Mouse (Mus musculus): ENCODE results near the gene Rgl1. TPM values are rescaled to one million over a fixed set of nuclear protein-coding genes. Genes with fewer than 3 reads are reported as not detected.

Rgl1 gene
- polyA plus RNA-seq, 1 experiment: 3.0 TPM

DNA sequence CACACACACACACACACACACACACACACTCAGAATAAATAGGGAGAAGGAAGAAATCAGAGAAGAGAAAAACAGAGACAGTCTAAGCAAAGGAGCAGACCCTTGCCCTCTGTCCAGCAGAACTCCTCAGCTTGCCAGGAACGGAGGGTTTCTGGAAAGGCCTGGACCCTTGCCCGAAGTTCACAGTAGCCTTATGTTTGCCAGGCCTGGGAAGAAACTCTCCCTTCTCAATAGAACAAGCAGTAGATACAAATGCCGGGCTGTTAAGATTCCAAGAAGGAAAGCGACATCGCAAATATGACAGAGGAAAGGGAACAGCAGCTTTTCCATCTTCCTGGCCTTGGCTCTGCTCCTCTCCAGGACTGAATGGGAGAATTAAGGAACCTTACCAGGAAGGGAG lies 205.7 kb downstream of the Rgl1 start:
- TF ChIP-seq POLR2A (IDR thresholded peaks at IDR 0.05; ENCODE audit: insufficient read depth, low read length) (no peak), CTCF (IDR thresholded peaks at IDR 0.05; ENCODE audit: low read depth, low read length) (no peak), EP300 (IDR thresholded peaks at IDR 0.05; ENCODE audit: insufficient read depth, low read depth, low read length) (no peak)
- no peak overlapping the region for H3K27ac ChIP-seq (ENCODE audit: insufficient read depth, low read length)
- no peak overlapping the region for H3K4me3 ChIP-seq (ENCODE audit: low read depth, low read length)
- H3K9ac ChIP-seq (ENCODE audit: low read depth, poor library complexity, severe bottlenecking): no peak overlapping the region
- no peaks in the 10 kb centered on the region for H3K4me1 ChIP-seq (ENCODE audit: control insufficient read depth, insufficient read depth, low read length)
- no peaks in the 10 kb centered on the region for H3K9me3 ChIP-seq (replicated peaks; ENCODE audit: control insufficient read depth, insufficient read depth, low read length, poor library complexity, severe bottlenecking)
- no peaks in the 10 kb centered on the region for H3K36me3 ChIP-seq (ENCODE audit: control insufficient read depth, insufficient read depth, low read length, poor library complexity, severe bottlenecking)
- no peaks in the 10 kb centered on the region for H3K27me3 ChIP-seq (ENCODE audit: control insufficient read depth, insufficient read depth, low read length, poor library complexity, severe bottlenecking)

DNA sequence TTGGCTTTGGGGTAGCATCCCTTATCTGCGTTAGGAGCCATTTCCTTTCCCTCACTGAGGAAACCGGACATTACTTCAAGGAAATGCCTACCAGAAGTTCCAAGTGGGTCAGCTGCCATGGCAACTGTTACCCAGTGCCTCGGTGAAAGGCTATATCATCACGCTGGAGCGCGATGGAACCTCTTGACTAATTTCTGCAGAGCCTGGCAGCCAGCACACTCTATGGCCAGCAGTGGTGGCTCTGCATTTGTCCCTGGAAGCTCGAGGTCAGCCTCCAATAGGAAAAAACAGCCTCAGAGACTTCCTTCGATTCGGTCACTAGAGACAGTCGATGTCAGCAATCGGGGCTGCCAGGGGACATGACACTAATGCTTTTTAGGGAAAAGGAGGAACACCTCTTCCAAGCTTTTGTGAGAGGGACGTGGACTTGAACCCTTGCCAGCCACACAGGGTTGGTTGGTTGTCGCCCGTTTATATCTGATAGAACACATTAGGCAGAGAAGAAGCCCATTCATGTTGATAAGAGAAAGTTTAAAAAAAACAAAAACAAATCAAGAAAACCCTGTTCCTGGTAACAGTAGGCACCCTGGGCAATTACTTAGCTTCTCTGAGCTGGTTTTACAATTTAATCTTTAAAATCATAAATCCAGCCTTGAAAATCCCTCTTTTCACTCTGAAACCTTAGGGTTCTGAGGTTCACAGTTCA lies 209.4 kb downstream of the Rgl1 start:
- Histone ChIP-seq H3K4me1 (ENCODE audit: control insufficient read depth, insufficient read depth, low read length) (no peaks in the 10 kb centered on the region), H3K9ac (ENCODE audit: low read depth, poor library complexity, severe bottlenecking) (no peak overlapping the region), H3K9me3 (replicated peaks; ENCODE audit: control insufficient read depth, insufficient read depth, low read length, poor library complexity, severe bottlenecking) (no peaks in the 10 kb centered on the region), H3K27ac (ENCODE audit: insufficient read depth, low read length) (no peak overlapping the region), H3K36me3 (ENCODE audit: control insufficient read depth, insufficient read depth, low read length, poor library complexity, severe bottlenecking) (no peaks in the 10 kb centered on the region), H3K4me3 (ENCODE audit: low read depth, low read length) (no peak overlapping the region), H3K27me3 (ENCODE audit: control insufficient read depth, insufficient read depth, low read length, poor library complexity, severe bottlenecking) (no peaks in the 10 kb centered on the region)
- TF ChIP-seq CTCF (IDR thresholded peaks at IDR 0.05; ENCODE audit: low read depth, low read length) (no peak), POLR2A (IDR thresholded peaks at IDR 0.05; ENCODE audit: insufficient read depth, low read length) (no peak), EP300 (IDR thresholded peaks at IDR 0.05; ENCODE audit: insufficient read depth, low read depth, low read length) (no peak)

DNA sequence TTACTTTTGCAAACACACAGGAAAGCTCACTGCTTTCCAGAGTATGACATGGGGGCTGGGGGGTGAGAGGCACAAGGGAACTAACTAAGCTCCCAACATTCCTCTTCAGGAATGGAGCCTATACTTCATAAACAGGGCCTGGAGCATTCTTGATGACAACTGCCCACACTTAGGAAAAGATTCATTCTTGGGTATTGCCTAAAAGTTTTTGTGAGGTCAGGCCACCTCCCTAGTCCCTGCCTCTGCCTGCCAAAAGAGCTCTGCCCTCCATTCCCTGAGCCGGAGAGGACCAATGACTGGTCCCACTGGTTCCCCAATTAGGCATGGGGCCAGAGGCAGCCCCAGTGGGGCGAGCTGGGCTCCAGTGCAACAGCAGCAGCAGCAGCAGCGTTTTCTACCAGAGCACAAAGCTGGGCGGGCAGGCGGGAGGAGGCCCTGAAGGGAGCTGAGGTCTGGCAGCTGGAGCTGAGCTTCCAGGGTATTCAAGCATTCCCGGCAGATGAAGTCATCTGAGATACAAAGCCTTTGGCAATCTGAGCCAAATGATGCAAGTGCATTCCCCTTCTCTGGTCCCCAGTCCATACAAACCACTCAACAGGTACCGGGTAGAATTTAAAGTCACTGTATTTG lies 210.1 kb downstream of the Rgl1 start:
- Histone ChIP-seq H3K9ac (ENCODE audit: low read depth, poor library complexity, severe bottlenecking) (no peak overlapping the region), H3K9me3 (replicated peaks; ENCODE audit: control insufficient read depth, insufficient read depth, low read length, poor library complexity, severe bottlenecking) (no peaks in the 10 kb centered on the region), H3K27ac (ENCODE audit: insufficient read depth, low read length) (no peak overlapping the region), H3K27me3 (ENCODE audit: control insufficient read depth, insufficient read depth, low read length, poor library complexity, severe bottlenecking) (no peaks in the 10 kb centered on the region), H3K4me1 (ENCODE audit: control insufficient read depth, insufficient read depth, low read length) (no peaks in the 10 kb centered on the region), H3K36me3 (ENCODE audit: control insufficient read depth, insufficient read depth, low read length, poor library complexity, severe bottlenecking) (no peaks in the 10 kb centered on the region), H3K4me3 (ENCODE audit: low read depth, low read length) (no peak overlapping the region)
- TF ChIP-seq EP300 (IDR thresholded peaks at IDR 0.05; ENCODE audit: insufficient read depth, low read depth, low read length) (no peak), POLR2A (IDR thresholded peaks at IDR 0.05; ENCODE audit: insufficient read depth, low read length) (no peak), CTCF (IDR thresholded peaks at IDR 0.05; ENCODE audit: low read depth, low read length) (no peak)

DNA sequence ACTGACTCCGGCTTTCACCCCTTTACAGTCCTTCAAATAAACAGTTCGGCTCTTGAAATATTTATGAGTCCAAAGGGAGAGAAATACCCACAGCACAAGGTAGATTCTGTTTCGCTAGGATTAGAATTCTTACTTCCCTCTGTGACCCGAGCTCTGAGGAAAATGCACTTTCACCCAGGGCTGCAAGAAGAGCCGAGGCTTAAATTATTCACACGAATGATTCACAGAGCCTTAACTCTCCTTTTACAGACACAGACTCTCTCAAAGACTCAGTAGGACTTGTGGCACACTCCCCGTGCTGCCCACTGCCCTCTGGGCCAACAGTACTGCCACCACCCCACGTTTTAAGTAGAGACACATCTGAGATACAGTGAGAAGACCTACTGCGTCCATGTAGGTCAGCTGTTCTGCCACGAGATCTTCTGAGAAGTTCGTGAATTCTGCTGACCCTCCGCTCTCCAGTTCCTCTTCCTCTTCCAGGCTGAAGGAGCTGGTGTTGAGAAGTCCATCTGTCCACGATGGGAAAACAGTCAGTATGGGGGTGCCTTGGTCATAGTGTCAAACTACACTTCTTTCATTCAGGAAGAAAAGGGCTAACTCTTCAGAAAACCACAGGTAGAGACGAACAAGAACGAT lies 212.1 kb downstream of the Rgl1 start:
- H3K4me1 ChIP-seq (ENCODE audit: control insufficient read depth, insufficient read depth, low read length): no peaks in the 10 kb centered on the region
- no peaks in the 10 kb centered on the region for H3K9me3 ChIP-seq (replicated peaks; ENCODE audit: control insufficient read depth, insufficient read depth, low read length, poor library complexity, severe bottlenecking)
- TF ChIP-seq EP300 (IDR thresholded peaks at IDR 0.05; ENCODE audit: insufficient read depth, low read depth, low read length) (no peak), CTCF (IDR thresholded peaks at IDR 0.05; ENCODE audit: low read depth, low read length) (no peak), POLR2A (IDR thresholded peaks at IDR 0.05; ENCODE audit: insufficient read depth, low read length) (no peak)
- H3K36me3 ChIP-seq (ENCODE audit: control insufficient read depth, insufficient read depth, low read length, poor library complexity, severe bottlenecking): no peaks in the 10 kb centered on the region
- no peaks in the 10 kb centered on the region for H3K27me3 ChIP-seq (ENCODE audit: control insufficient read depth, insufficient read depth, low read length, poor library complexity, severe bottlenecking)
- no peak overlapping the region for H3K4me3 ChIP-seq (ENCODE audit: low read depth, low read length)
- no peak overlapping the region for H3K9ac ChIP-seq (ENCODE audit: low read depth, poor library complexity, severe bottlenecking)
- no peak overlapping the region for H3K27ac ChIP-seq (ENCODE audit: insufficient read depth, low read length)

DNA sequence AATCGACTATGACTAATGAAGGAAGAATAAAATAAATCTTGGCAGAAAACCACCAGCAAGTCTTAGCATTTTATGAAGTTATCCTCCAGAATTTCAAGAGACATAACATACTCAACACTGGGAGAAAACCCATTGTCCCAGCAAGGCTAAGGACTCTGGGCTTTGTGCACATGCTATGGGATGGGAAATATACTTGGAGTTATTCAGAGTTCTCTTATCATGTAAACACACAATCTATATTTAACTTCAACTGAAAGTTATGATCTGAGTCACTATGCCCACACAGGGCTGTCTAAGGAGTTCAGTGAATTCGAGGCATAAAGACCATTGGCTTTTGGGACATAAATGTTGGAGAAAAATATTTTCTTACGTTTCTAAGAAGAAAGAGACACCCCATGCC lies 215.2 kb downstream of the Rgl1 start:
- Histone ChIP-seq H3K9ac (ENCODE audit: low read depth, poor library complexity, severe bottlenecking) (no peak overlapping the region), H3K27ac (ENCODE audit: insufficient read depth, low read length) (no peak overlapping the region), H3K9me3 (replicated peaks; ENCODE audit: control insufficient read depth, insufficient read depth, low read length, poor library complexity, severe bottlenecking) (no peaks in the 10 kb centered on the region), H3K27me3 (ENCODE audit: control insufficient read depth, insufficient read depth, low read length, poor library complexity, severe bottlenecking) (no peaks in the 10 kb centered on the region), H3K36me3 (ENCODE audit: control insufficient read depth, insufficient read depth, low read length, poor library complexity, severe bottlenecking) (no peaks in the 10 kb centered on the region), H3K4me3 (ENCODE audit: low read depth, low read length) (no peak overlapping the region), H3K4me1 (ENCODE audit: control insufficient read depth, insufficient read depth, low read length) (no peaks in the 10 kb centered on the region)
- TF ChIP-seq POLR2A (IDR thresholded peaks at IDR 0.05; ENCODE audit: insufficient read depth, low read length): no peak
- TF ChIP-seq EP300 (IDR thresholded peaks at IDR 0.05; ENCODE audit: insufficient read depth, low read depth, low read length): no peak
- no peak for TF ChIP-seq CTCF (IDR thresholded peaks at IDR 0.05; ENCODE audit: low read depth, low read length)

DNA sequence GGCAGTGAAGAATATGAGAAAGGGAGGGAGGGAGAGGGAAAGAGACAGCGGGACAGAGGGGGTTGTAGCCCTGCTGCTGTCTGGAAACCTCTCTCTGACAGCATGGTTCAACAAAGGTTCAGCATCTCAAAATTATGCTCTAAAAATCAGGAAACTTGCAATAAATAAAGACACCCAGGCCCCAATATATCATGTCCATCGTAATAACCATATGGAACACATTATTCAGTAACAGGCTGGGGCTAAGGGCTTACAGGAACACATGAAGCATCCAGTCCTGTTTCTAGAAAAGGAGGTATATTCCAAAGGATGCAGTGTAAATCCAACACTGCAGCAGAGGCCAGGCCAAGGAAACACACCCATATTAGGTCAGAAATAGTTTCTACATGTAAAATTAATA lies 215.6 kb downstream of the Rgl1 start:
- H3K9ac ChIP-seq (ENCODE audit: low read depth, poor library complexity, severe bottlenecking): no peak overlapping the region
- no peaks in the 10 kb centered on the region for H3K36me3 ChIP-seq (ENCODE audit: control insufficient read depth, insufficient read depth, low read length, poor library complexity, severe bottlenecking)
- TF ChIP-seq CTCF (IDR thresholded peaks at IDR 0.05; ENCODE audit: low read depth, low read length): no peak
- no peak for TF ChIP-seq POLR2A (IDR thresholded peaks at IDR 0.05; ENCODE audit: insufficient read depth, low read length)
- no peak for TF ChIP-seq EP300 (IDR thresholded peaks at IDR 0.05; ENCODE audit: insufficient read depth, low read depth, low read length)
- H3K27me3 ChIP-seq (ENCODE audit: control insufficient read depth, insufficient read depth, low read length, poor library complexity, severe bottlenecking): no peaks in the 10 kb centered on the region
- H3K27ac ChIP-seq (ENCODE audit: insufficient read depth, low read length): no peak overlapping the region
- H3K4me1 ChIP-seq (ENCODE audit: control insufficient read depth, insufficient read depth, low read length): no peaks in the 10 kb centered on the region
- H3K4me3 ChIP-seq (ENCODE audit: low read depth, low read length): no peak overlapping the region
- no peaks in the 10 kb centered on the region for H3K9me3 ChIP-seq (replicated peaks; ENCODE audit: control insufficient read depth, insufficient read depth, low read length, poor library complexity, severe bottlenecking)
